Mouse (Mus musculus) stomach, postnatal 0 days (tissue): ENCODE measurements at regions not wholly inside any gene's neighbourhood (a gene's known extent, or its start where the extent isn't known, plus 50 kb on each side); places are given as distances from the start of the nearest gene placed in this dataset.

Experiments
- CTCF ChIP-seq: IDR thresholded peaks from 2 replicates; pipeline ENCODE4 v1.5.1; 2016; ENCODE audit warnings: antibody characterized with exemption, low read depth, mild to moderate bottlenecking, moderate library complexity
- EP300 ChIP-seq: optimal IDR thresholded peaks from 2 replicates; pipeline ENCODE3; 2016; ENCODE audit warnings: antibody characterized with exemption

DNA sequence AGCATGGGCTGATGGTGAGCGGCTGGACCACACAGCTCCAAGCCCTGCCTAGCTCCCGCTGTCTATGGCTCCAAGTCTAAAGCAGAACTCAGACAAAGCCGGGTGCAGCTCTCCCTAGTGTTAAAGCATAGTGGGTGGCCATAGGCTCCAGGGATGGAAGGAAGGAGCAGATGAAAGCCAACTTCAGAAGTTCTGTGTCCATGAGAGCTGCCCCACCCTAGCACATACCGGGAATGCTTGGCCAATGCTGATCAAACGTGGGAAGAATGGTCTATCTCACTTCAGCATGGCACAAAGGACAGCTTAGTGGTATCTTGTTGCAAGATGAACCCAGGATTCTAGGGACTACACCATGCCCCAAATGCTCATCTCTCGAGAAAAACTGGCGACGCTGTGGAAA lies 55.5 kb upstream of the Ssx2ip start:
- TF ChIP-seq CTCF (no peak), EP300 (no peak)
